Mouse (Mus musculus): ENCODE measurements at regions not wholly inside any gene's neighbourhood (a gene's known extent, or its start where the extent isn't known, plus 50 kb on each side); places are given as distances from the start of the nearest gene placed in this dataset.

- ATAC-seq (replicated peaks; ENCODE audit: low FRiP score, low read depth) (no peak), DNase-seq (ENCODE audit: low spot score) (peak; percentile 64)
- no peaks in the 10 kb centered on the region for H3K9me3 ChIP-seq (replicated peaks; ENCODE audit: low read length)
- 53% methylated on average over 3 of the region's 3 CpGs for WGBS
- no peaks in the 10 kb centered on the region for H3K27me3 ChIP-seq (ENCODE audit: insufficient read depth, low read length)
- TF ChIP-seq CTCF (IDR thresholded peaks at IDR 0.05; ENCODE audit: low read depth), result no peak
- no peaks in the 10 kb centered on the region for H3K36me3 ChIP-seq (ENCODE audit: insufficient read depth, low read length)
- H3K4me3 ChIP-seq (replicated peaks; ENCODE audit: low read depth, low read length), result no peak overlapping the region
- H3K9ac ChIP-seq (ENCODE audit: low read depth, low read length), result no peak overlapping the region
- H3K4me2 ChIP-seq (ENCODE audit: low read length), result no peak overlapping the region
- H3K27ac ChIP-seq, result no peak overlapping the region
- H3K4me1 ChIP-seq (replicated peaks; ENCODE audit: insufficient read depth, low read length), result no peaks in the 10 kb centered on the region
Observed at GRCm38 (mm10) chr2:117587381-117587780, 244.6 kb upstream of the Rasgrp1 start.

GRCm38 (mm10) chr2:117595028-117595427, 252.2 kb upstream of the Rasgrp1 start:
- WGBS, result 64% methylated on average over 2 of the region's 2 CpGs
- Histone ChIP-seq H3K27me3 (ENCODE audit: insufficient read depth, low read length) (no peaks in the 10 kb centered on the region), H3K9me3 (replicated peaks; ENCODE audit: low read length) (no peaks in the 10 kb centered on the region), H3K9ac (ENCODE audit: low read depth, low read length) (no peak overlapping the region), H3K27ac (no peak overlapping the region), H3K4me2 (ENCODE audit: low read length) (no peak overlapping the region), H3K36me3 (ENCODE audit: insufficient read depth, low read length) (no peaks in the 10 kb centered on the region), H3K4me1 (replicated peaks; ENCODE audit: insufficient read depth, low read length) (no peaks in the 10 kb centered on the region), H3K4me3 (replicated peaks; ENCODE audit: low read depth, low read length) (no peak overlapping the region)
- ATAC-seq (replicated peaks; ENCODE audit: low FRiP score, low read depth) (no peak), DNase-seq (ENCODE audit: low spot score) (no peak)
- TF ChIP-seq CTCF (IDR thresholded peaks at IDR 0.05; ENCODE audit: low read depth), result no peak

GRCm38 (mm10) chr2:117597573-117597972, 254.8 kb upstream of the Rasgrp1 start:
- TF ChIP-seq CTCF (IDR thresholded peaks at IDR 0.05; ENCODE audit: low read depth), result no peak

GRCm38 (mm10) chr2:117614772-117615171, 272.0 kb upstream of the Rasgrp1 start:
- no peak overlapping the region for H3K4me2 ChIP-seq (ENCODE audit: low read length)
- no peak for TF ChIP-seq CTCF (IDR thresholded peaks at IDR 0.05; ENCODE audit: low read depth)

More at GRCm38 (mm10) chr2:117597573-117597972, 254.8 kb upstream of the Rasgrp1 start:
- Histone ChIP-seq H3K9ac (ENCODE audit: low read depth, low read length) (no peak overlapping the region), H3K36me3 (ENCODE audit: insufficient read depth, low read length) (no peaks in the 10 kb centered on the region), H3K4me2 (ENCODE audit: low read length) (no peak overlapping the region), H3K9me3 (replicated peaks; ENCODE audit: low read length) (no peaks in the 10 kb centered on the region), H3K4me3 (replicated peaks; ENCODE audit: low read depth, low read length) (no peak overlapping the region), H3K27me3 (ENCODE audit: insufficient read depth, low read length) (no peaks in the 10 kb centered on the region), H3K4me1 (replicated peaks; ENCODE audit: insufficient read depth, low read length) (no peaks in the 10 kb centered on the region), H3K27ac (no peak overlapping the region)
- DNase-seq (ENCODE audit: low spot score) (no peak), ATAC-seq (replicated peaks; ENCODE audit: low FRiP score, low read depth) (no peak)

GRCm38 (mm10) chr2:117618063-117618462, 275.3 kb upstream of the Rasgrp1 start:
- no peak for DNase-seq (ENCODE audit: low spot score)
- Histone ChIP-seq H3K4me2 (ENCODE audit: low read length) (no peak overlapping the region), H3K36me3 (ENCODE audit: insufficient read depth, low read length) (no peaks in the 10 kb centered on the region), H3K4me3 (replicated peaks; ENCODE audit: low read depth, low read length) (no peak overlapping the region), H3K4me1 (replicated peaks; ENCODE audit: insufficient read depth, low read length) (no peaks in the 10 kb centered on the region; the same call in 1 of the 2 replicates), H3K9ac (ENCODE audit: low read depth, low read length) (no peak overlapping the region), H3K27ac (no peak overlapping the region), H3K9me3 (replicated peaks; ENCODE audit: low read length) (no peaks in the 10 kb centered on the region), H3K27me3 (ENCODE audit: insufficient read depth, low read length) (no peaks in the 10 kb centered on the region)
- ATAC-seq (replicated peaks; ENCODE audit: low FRiP score, low read depth), result no peak
- 76% methylated on average over 3 of the region's 3 CpGs for WGBS
- no peak for TF ChIP-seq CTCF (IDR thresholded peaks at IDR 0.05; ENCODE audit: low read depth)

More at GRCm38 (mm10) chr2:117614772-117615171, 272.0 kb upstream of the Rasgrp1 start:
- Histone ChIP-seq H3K4me1 (replicated peaks; ENCODE audit: insufficient read depth, low read length) (no peaks in the 10 kb centered on the region; the same call in 1 of the 2 replicates), H3K27me3 (ENCODE audit: insufficient read depth, low read length) (no peaks in the 10 kb centered on the region), H3K9me3 (replicated peaks; ENCODE audit: low read length) (no peaks in the 10 kb centered on the region), H3K27ac (no peak overlapping the region), H3K9ac (ENCODE audit: low read depth, low read length) (no peak overlapping the region), H3K36me3 (ENCODE audit: insufficient read depth, low read length) (no peaks in the 10 kb centered on the region), H3K4me3 (replicated peaks; ENCODE audit: low read depth, low read length) (no peak overlapping the region)
- no peak for ATAC-seq (replicated peaks; ENCODE audit: low FRiP score, low read depth)
- DNase-seq (ENCODE audit: low spot score), result peak; percentile 15
- WGBS, result 61% methylated on average over 1 of the region's 1 CpGs

GRCm38 (mm10) chr2:117623955-117624354, 281.2 kb upstream of the Rasgrp1 start:
- whole genome bisulfite sequencing, result 49% methylated on average over 3 of the region's 3 CpGs

GRCm38 (mm10) chr2:117634906-117635305, 292.1 kb upstream of the Rasgrp1 start:
- no peak for TF ChIP-seq CTCF (IDR thresholded peaks at IDR 0.05; ENCODE audit: low read depth)
- 65% methylated on average over 4 of the region's 4 CpGs for WGBS
- no peaks in the 10 kb centered on the region for H3K36me3 ChIP-seq (ENCODE audit: insufficient read depth, low read length)
- no peak overlapping the region for H3K9ac ChIP-seq (ENCODE audit: low read depth, low read length)
- no peaks in the 10 kb centered on the region for H3K9me3 ChIP-seq (replicated peaks; ENCODE audit: low read length)
- DNase-seq (ENCODE audit: low spot score), result peak; percentile 18
- H3K4me3 ChIP-seq (replicated peaks; ENCODE audit: low read depth, low read length), result no peak overlapping the region
- no peaks in the 10 kb centered on the region for H3K4me1 ChIP-seq (replicated peaks; ENCODE audit: insufficient read depth, low read length)
- H3K27me3 ChIP-seq (ENCODE audit: insufficient read depth, low read length), result no peaks in the 10 kb centered on the region
- ATAC-seq (replicated peaks; ENCODE audit: low FRiP score, low read depth), result no peak
- H3K4me2 ChIP-seq (ENCODE audit: low read length), result no peak overlapping the region
- H3K27ac ChIP-seq, result no peak overlapping the region

More at GRCm38 (mm10) chr2:117623955-117624354, 281.2 kb upstream of the Rasgrp1 start:
- TF ChIP-seq CTCF (IDR thresholded peaks at IDR 0.05; ENCODE audit: low read depth), result peak; percentile 78
- H3K4me3 ChIP-seq (replicated peaks; ENCODE audit: low read depth, low read length), result no peak overlapping the region
- no peak overlapping the region for H3K27ac ChIP-seq
- no peak overlapping the region for H3K9ac ChIP-seq (ENCODE audit: low read depth, low read length)
- H3K36me3 ChIP-seq (ENCODE audit: insufficient read depth, low read length), result no peaks in the 10 kb centered on the region
- DNase-seq (ENCODE audit: low spot score) (peak; percentile 54), ATAC-seq (replicated peaks; ENCODE audit: low FRiP score, low read depth) (no peak)
- no peaks in the 10 kb centered on the region for H3K27me3 ChIP-seq (ENCODE audit: insufficient read depth, low read length)
- H3K9me3 ChIP-seq (replicated peaks; ENCODE audit: low read length), result no peaks in the 10 kb centered on the region
- H3K4me2 ChIP-seq (ENCODE audit: low read length), result no peak overlapping the region
- H3K4me1 ChIP-seq (replicated peaks; ENCODE audit: insufficient read depth, low read length), result no peaks in the 10 kb centered on the region

All from kidney, postnatal 0 days (tissue).